ENCODE assay signal across 39 mouse cellular contexts in the genomic region with DNA sequence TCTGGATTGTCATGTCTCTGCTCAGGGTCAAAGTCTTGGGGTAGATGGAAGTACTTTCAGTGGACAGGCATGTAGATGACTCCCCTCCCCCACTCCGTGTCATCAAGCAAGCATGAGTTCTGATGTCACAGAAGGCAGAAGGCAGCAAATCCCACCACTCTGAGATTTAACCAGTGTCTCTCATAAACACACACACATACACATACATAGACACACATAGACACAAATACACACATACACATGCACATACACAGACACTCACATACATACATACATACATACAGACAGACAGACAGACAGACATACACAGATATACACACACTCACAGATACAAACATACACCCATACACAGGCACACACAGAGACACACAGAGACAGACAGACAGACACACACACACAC. TPM values are rescaled to one million over a fixed set of nuclear protein-coding genes. Genes with fewer than 3 reads are reported as not detected.
"Had no signal": no experiment of that assay in that cellular context is flagged by ENCODE, and none has a peak within 500 bp of the region (broad histone marks: within the 10 kb centered on the region; RNA-seq: fewer than 3 reads in every experiment).

A gene (minus strand): TSS at position 101 of the 400 bp plus-strand sequence.

- DNase-seq: cerebellum, adult 2 months; cerebellum, adult 8-10 months; cerebellum, adult 9-10 months; cerebellum, adult 9-11 months; cerebellum, postnatal 10 days; cerebellum, postnatal 14 days; cerebellum, postnatal 25 days; cerebellum, postnatal 36 days; embryo, embryonic 11 days; forebrain, postnatal 0 days; gastrocnemius, adult 2 months; gastrocnemius, postnatal 10 days; gastrocnemius, postnatal 14 days; gastrocnemius, postnatal 25 days; gastrocnemius, postnatal 36 days; heart, adult 18-20 months; heart, adult 2 months had no signal

- H3K27ac ChIP-seq: embryonic facial prominence, embryonic 10.5 days; embryonic facial prominence, embryonic 12.5 days; embryonic facial prominence, embryonic 13.5 days; embryonic facial prominence, embryonic 15.5 days; forebrain, embryonic 10.5 days; forebrain, embryonic 12.5 days; forebrain, embryonic 13.5 days; forebrain, embryonic 15.5 days; gastrocnemius, adult 2 months; heart, adult 2 months had no signal

- H3K4me3 ChIP-seq: embryonic facial prominence, embryonic 10.5 days; embryonic facial prominence, embryonic 12.5 days; embryonic facial prominence, embryonic 13.5 days; embryonic facial prominence, embryonic 15.5 days; erythroblast, embryonic 14.5 days; forebrain, embryonic 10.5 days; forebrain, embryonic 12.5 days; forebrain, embryonic 13.5 days; forebrain, embryonic 15.5 days; gastrocnemius, adult 2 months; heart, adult 2 months had no signal

- H3K27me3 ChIP-seq: embryonic facial prominence, embryonic 12.5 days; embryonic facial prominence, embryonic 13.5 days; forebrain, embryonic 12.5 days; forebrain, embryonic 13.5 days; forebrain, embryonic 15.5 days had no signal

- H3K36me3 ChIP-seq: embryonic facial prominence, embryonic 10.5 days; embryonic facial prominence, embryonic 12.5 days; embryonic facial prominence, embryonic 13.5 days; embryonic facial prominence, embryonic 15.5 days; forebrain, embryonic 10.5 days; forebrain, embryonic 12.5 days; forebrain, embryonic 15.5 days had no signal

- H3K4me1 ChIP-seq: embryonic facial prominence, embryonic 10.5 days; embryonic facial prominence, embryonic 12.5 days; embryonic facial prominence, embryonic 13.5 days; embryonic facial prominence, embryonic 15.5 days; forebrain, embryonic 10.5 days; forebrain, embryonic 12.5 days; forebrain, embryonic 13.5 days; forebrain, embryonic 15.5 days had no signal

RNA-seq across cellular contexts. Expression of the gene that starts here (rescaled TPM):
- total RNA-seq: common myeloid progenitor, adult 5-6 weeks; forebrain, postnatal 0 days; gastrocnemius, adult 18-20 months; gastrocnemius, adult 2 months; gastrocnemius, adult 8-10 months; gastrocnemius, postnatal 10 days; gastrocnemius, postnatal 14 days; gastrocnemius, postnatal 25 days; gastrocnemius, postnatal 36 days; gastrocnemius, postnatal 4 days; granulocyte monocyte progenitor cell, adult 5-6 weeks; heart, adult 18-20 months; heart, adult 2 months; heart, adult 8-10 months had no signal
- polyA plus RNA-seq: cerebellum, adult 2 months; cortical plate, adult 2 months; embryonic facial prominence, embryonic 10.5 days; embryonic facial prominence, embryonic 11.5 days; embryonic facial prominence, embryonic 12.5 days; embryonic facial prominence, embryonic 13.5 days; embryonic facial prominence, embryonic 14.5 days; embryonic facial prominence, embryonic 15.5 days; erythroblast, embryonic 14.5 days; forebrain, embryonic 10.5 days; forebrain, embryonic 11.5 days; forebrain, embryonic 12.5 days; forebrain, embryonic 13.5 days; forebrain, embryonic 14.5 days; forebrain, embryonic 15.5 days; forebrain, embryonic 16.5 days; forebrain, postnatal 0 days; frontal cortex, adult 2 months; heart, adult 2 months had no signal
